Mouse (Mus musculus): Measurements from ENCODE around the gene Ttc38.

Gene Ttc38

DNA sequence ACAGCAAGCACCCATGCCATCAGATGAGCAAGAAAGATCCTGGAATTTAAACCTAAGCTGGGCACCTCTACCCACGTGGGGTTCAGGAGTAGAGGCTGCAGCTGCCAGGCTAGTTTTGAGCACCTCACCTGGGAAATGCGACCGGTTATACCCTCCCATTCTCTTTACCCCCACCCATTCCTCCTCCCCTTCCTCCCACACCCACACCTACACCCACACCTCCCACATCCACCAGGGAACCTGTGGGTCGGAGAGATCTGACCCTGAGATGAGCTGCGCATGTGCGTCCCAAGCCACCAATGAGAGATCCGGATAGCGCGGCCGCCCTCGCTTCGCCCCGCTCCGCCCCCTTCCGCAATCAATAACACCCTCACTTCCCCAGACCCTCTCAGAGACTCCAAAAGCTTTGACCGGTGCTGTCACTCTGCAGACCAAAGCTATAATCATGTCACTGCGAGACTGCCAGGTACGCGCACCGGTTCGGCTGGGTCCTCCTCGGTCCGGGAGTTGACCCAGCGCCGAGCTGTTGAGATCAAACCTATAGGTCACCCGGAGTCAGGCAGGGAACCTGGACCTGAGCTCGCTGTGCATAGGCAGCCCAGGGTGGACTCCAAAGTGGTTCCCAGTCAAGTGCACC is at the start of gene Ttc38:
TSS of gene Ttc38 (plus strand) at position 353 of the 637 bp plus-strand sequence.
- DNase-seq (ENCODE audit: low spot score): peak; percentile 85

DNA sequence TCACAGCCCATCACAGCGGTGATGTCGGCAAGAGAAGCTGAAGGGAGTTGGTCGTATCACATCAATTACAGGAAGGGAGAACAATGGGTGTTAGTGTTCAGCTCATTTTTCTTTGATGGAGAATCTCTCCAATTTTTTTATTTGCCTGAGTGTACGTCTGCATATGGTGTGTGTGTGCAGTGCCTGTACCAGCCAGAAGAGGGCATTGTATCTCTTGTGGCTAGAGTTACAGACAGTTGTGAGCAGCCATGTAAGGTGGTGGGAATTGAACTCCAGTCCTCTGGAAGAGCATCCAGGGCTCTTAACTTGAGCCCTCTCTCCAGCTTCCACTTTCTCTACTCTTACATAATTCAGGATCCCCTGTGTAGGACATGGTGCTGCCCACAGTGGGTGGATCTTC is 49.0 kb upstream of the Ttc38 start:
- no peak for DNase-seq (ENCODE audit: low spot score)

DNA sequence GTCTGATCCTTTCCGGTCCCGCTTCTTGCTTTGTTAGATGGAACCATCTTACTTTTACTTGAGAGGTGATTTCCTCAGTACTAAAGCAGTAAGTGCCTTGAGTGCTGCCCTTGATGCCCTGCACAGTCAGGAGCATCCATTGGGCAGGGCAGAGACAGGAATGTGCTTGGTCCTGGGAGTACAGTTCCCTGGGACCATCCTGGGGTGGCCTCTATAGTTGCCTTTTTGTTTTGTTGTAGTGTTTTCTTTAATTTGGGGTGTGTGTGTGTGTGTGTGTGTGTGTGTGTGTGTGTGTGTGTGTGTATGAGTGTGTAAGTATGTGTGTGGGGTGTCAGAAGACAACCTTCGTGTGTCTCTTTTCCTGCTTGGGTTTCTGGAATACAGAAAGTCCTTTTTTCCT is 47.8 kb upstream of the Ttc38 start:
- DNase-seq (ENCODE audit: low spot score): no peak

DNA sequence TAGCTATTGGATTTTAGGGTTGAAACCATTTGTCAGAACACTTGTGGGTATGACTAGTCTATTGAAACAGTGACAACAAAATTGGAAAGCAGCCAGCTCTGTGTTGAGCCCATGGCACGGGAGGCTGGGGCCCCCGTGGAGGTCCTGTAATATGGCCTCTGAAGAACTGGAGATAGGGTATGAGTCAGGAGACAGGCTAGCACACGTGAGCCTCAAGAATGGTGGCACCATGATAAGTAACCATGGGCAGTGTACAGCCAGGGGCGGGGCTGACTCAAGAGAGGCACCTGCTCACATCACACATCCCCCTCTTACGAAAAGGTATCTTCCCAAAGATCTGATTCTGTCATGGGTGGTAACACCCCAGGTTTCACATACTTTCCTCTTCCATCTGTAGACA is 45.4 kb upstream of the Ttc38 start:
- DNase-seq (ENCODE audit: low spot score): no peak

DNA sequence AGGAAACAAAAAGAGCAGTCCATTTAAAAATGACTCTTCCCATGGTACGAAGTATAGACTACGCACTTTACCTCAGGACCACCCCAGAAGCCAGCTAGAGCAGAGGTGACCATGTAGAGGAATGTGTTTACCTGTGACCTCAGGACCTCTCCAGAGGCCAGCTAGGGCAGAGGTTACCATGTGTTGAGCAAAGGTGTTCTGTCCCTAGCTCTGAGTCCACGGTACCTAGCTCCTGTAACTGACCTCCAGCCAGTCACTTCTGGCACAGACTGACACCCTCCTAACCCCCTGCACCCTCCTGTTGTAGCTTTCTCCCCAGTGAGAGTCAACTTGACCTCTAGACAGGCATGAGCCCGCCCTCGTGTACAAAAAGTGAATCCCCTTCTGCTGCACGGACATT is 44.6 kb upstream of the Ttc38 start:
- DNase-seq (ENCODE audit: low spot score): no peak

DNA sequence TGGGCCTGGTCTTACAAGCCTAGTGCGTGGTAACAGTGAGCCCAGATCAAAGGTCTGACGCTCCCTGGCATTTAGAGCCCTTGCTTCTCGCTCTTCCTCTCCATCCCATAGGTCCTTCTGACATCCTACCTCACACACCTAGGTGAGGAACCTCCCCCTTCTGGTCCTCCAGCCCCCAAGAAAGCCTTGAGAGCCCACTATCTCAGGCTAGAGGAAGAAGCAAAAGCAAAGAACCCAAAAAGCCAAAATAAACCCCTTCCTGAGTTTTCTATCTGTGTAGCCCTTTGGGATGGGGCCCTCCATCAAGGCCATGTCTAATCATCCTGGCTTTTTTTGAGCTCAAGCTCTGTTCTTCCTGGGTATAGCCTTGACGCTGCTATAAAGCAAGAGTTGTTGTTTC is 44.1 kb upstream of the Ttc38 start:
- DNase-seq (ENCODE audit: low spot score): no peak

DNA sequence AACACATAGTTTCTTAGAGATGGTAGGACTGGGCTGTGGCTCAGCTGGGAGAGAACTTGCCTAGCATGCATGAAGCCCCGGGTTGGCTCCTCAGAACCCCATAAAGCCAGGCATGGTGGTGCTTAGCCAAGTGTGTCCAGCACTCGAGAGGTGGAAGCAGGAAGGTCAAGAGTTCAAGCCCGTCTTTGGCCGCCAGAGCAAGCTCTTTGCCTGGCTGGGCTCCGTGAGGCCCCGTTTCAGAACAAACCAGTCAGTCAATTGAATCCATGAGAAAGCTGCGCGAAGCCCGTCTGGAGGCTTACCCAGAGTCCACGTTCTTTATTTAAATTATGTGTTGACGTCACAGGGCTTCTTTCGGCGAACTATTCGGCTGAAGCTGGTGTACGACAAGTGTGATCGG is 43.5 kb upstream of the Ttc38 start:
- no peak for DNase-seq (ENCODE audit: low spot score)

DNA sequence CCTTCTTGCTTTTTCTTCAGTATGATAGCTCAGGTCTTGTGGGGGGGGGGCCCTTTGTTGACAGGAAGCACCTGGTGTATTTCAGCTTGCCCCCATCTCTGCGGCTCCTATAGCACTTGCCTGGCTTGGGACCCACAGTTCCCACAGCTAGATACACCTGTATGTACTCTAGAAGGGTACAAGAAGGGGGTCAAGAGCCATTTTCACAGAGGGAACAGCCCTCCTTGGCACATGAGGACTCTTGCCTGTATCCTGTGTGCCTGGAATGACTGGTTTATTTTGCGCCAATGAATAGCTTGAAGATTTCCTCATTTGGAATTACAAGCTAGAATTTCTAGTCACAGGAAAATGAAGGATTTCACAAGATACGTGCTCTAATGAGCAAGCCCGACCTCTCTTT is 40.7 kb upstream of the Ttc38 start:
- DNase-seq (ENCODE audit: low spot score): no peak

DNA sequence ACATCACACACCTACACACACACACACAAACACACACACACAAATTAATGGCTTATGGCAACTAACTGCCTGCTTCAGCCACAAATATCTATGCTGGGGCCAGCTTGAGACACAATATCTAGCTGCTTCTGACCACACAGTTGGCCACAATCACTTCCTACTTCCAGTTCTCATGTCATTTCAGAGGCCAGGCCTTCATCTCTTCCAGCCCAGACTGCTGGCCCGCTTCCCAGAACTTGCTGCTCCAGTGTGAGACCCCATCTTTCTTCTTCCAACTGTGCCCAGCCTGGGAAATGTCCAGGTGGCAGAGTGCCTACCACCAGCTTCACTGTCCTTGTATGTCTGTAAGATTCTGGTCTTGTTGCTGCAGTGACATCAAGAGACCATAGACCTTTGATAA is 39.3 kb upstream of the Ttc38 start:
- DNase-seq (ENCODE audit: low spot score): no peak

DNA sequence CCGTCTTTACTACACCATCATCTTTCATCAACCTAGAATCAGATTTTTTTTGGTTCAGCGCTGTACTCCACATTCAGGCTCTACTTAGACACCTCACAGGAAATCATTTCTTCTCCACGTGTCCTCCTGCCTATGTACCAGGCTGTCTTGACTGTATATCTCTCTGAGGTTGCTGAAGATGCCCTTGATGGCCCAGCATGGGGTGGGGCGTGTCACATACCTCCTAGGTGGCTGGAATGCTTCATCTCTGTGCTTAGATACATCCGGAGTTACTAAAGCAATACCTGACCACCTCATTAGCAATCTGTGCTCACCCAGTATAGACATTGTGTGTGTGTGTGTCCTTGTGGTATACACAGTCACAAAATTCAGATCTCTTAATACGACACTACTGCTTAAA is 36.6 kb upstream of the Ttc38 start:
- DNase-seq (ENCODE audit: low spot score): no peak

DNA sequence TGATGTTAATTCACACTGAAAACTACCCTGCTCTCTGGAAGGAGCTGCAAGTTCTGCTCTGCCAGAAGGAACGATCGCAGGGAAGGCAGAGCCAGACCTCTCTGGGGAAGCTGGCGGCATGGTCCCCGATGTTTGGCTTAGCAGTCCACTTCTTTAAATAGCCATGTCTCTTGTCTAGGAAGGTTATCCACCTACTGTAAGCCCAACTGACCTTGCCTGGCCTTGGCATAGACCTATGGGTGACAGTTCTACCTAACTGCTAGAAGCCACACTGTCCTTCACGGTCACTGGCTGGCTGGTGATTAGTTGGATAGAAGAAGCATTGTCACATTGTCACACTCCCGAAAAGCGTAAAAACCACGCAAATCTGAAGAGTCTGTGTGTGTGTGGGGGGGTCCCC is 33.4 kb upstream of the Ttc38 start:
- no peak for DNase-seq (ENCODE audit: low spot score)

DNA sequence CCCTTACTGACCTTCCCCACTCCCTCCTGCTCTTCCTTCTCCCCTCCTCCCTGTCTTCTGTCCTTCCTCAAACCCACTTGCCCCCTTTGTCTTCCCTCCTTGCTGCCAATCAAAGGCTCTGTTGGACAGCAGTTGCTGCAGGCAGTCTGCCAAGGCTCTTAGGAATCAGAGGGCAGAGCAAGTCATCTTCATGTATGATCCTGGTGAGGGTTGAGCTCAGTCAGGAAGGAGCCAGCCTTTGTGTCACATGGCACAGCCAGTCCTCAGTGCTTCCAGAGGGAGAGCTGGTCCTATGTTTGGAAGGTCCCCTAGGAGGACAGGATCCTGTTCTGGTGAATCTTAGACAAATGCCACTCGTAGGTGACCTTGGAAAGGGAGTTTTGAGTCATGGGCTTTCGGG is 29.2 kb upstream of the Ttc38 start:
- DNase-seq (ENCODE audit: low spot score): no peak

DNA sequence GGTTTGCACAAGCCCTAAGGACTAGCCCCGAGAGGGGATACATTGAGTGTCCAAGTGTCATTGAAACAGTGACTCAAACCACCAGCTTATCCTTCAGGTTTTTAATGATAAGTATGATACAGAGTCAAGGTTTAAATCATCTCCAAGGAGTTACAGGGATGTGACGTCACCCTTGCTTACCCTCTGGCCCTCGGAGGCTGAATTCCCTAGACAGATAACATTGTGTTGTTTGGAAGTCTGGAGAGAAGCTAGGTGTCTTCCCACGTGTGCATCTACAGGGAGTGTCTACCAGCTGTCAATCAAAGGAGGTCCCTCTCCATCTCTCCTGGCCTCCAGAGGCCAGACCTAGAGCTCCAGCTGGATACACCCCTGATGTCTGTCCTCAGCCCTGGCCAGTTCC is 25.2 kb upstream of the Ttc38 start:
- no peak for DNase-seq (ENCODE audit: low spot score)

DNA sequence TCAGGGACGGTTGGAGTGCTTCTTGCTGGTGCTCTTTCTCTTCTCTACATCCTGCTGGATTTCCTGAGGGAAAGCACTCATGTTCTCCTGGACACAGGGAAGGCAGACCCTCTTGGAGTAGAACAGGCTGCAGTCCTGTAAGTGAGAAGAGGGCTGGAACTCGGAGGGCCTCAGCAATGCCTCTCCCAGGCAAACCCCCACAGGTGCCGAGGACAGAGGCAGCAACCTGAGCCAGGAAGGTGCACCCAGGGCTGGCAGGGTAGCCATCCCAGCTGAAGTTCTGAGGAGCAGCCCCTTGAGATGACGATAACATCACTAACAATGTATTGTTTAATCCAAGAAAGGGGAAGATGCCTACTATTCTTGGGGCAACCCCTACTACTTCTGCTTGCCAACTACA is 24.7 kb upstream of the Ttc38 start:
- no peak for DNase-seq (ENCODE audit: low spot score)

DNA sequence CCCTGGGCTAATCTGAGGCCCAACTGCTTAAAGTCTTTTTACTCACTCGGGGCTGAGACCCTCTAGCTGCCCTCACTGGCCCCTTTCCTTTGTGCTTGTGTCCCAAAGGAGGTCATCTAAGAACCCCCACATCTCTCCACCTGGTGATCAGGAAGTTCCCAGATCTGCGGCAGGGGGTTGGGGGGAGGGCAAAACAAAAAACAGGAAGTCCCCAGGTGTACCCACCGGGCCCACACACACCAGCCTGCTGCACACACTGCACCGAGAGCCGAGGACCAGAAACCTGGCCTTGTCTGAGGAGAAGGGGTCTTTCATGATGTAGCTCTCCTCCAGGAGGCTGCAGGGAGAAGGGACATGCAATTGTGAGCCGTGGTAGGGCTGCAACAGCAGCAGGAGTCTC is 24.1 kb upstream of the Ttc38 start:
- no peak for DNase-seq (ENCODE audit: low spot score)

DNA sequence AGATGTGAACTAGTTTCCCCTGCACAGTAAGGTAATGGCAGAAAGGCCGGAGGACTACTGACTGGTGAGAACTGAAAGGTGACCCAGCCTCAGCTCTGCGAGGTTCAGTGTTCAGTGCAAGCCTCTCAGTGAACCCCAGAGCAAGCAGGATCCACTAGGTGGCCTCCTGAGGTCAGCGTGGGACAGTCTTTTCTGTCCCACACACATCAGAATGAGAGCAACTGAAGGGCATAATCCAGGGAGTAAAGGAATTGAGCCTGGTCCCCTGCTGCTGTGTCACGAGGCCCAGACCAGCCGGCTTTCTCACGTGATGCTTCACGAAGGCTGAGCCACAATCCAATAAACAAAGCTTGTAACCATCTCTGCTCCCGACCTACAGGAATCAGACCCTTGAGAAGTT is 23.7 kb upstream of the Ttc38 start:
- DNase-seq (ENCODE audit: low spot score): no peak

DNA sequence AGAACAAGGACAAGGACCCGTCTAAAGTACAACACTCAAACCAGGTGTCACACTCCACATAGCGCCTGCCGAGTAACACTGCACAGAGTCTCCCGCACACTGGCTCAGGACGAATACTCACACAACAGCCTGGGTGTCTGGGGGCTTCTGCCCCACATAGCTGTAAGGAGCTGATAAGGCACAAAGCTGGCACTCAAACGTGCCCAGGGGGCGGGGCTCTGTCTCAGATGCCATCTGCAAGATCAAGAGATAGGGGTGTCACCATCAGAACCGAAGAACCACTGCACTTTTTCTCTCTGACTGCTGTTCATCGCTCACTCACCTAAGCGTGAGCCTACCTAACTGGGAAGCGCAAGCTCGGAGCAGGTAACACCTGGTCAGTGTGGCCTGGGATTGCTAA is 23.0 kb upstream of the Ttc38 start:
- DNase-seq (ENCODE audit: low spot score): no peak

DNA sequence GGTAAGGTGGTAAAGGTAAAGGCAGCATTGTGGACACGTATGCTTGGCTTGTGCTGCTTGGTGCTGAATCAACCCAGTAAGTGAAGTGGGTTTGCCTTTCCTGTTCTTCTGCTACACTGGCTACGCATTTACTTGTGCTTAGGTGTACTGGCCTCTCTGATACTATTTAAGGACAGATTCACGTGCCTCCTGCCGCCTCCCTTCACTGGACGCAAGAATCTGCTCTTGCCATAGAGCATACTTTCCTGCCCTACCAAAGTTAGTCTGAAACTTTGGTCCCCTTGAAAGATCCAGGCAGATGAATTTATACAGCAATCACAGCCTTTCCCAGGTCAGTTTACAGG is 21.7 kb upstream of the Ttc38 start:
- DNase-seq (ENCODE audit: low spot score): no peak

DNA sequence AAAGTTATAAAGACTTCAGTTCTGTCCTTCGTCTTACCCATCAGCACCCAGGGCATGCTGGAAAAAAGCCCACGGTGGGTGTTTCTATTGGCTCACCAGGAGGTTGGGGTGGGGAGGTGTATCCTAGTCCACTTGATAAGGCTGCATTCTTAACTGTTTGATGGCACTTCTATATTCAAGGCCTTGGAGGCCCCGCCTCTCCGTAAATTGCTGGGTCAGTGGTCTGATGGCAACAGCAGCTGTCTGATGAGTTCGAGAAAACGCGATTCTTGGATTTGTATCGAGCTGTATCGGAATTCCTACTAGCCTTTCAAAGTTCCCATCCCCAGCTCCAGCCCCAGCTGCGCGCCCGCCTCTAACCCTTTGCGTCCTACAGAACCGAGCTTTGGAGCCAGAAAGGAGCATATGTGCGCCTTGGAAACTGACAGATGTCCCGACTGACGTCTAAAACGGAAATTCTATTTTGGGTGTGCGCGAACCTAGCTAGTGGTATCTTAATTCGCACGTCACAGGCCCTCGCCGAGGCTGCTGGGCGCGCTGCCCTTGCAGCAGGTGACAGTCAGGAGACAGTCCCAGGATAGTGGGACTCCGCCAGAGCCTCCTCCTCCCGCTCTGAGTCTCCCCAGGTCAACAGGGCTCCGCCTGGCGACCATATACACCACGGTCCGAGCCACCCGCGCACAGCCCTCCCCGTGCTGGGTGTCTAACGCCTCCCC is 21.1 kb upstream of the Ttc38 start:
- peak; percentile 64 for DNase-seq (ENCODE audit: low spot score)

DNA sequence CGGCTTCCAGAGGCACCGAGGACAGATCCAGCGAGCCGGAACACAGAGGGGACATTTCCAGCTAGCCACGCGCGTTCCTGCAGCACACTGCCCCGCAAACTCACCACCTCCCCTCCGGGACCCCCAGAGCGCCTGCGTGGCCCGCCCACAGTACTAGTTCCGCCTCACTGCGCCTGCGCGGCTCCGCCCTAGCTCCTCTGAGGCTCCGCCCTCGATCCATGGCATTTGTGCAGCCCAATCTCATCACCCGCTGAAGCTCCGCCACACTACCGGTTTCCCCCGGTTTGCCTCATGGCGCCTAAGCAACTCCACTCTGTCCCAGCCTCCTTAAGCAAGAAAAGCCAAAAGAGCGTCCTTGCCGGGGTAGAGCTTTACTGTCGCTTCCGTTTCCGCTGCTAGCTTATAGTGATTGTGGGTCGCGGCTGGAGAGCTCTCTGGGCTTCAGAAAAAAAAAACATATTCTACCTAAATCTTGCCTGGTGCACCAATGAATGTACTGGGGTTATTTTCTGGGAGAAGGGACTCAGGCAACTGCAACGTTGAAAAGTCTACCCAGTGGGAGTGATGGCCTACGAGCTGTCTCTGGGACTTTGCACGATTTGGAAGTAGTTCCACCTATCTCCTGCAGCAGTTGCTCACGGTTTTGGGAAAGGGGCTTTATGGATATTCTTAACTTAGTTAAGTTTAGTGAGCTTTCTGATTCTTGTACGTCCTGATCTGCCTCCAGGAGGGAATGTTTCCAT is 20.4 kb upstream of the Ttc38 start, which contains the start of gene Cdpf1:
TSS of gene Cdpf1 (minus strand) at position 163 of the 743 bp plus-strand sequence.
- DNase-seq (ENCODE audit: low spot score): peak; percentile 98

DNA sequence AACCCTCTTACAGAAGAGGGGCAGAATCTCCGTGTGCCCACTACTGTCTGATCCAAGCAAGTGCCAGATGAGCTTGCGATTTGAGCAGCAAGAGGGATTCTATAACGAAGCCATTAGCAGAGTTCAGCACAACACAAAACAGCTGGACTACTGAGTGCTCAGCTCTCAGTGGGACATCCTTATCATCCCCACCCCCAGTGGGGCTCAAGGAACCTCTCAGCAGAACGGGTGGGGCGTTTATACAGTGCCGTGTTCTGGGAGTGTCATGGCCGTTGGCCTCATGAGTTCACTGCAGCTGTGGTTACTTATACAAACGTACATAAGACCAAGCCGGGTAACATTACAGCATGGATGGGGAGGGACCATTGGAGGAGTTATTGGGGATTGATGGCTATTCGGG is 18.7 kb upstream of the Ttc38 start:
- DNase-seq (ENCODE audit: low spot score): no peak

DNA sequence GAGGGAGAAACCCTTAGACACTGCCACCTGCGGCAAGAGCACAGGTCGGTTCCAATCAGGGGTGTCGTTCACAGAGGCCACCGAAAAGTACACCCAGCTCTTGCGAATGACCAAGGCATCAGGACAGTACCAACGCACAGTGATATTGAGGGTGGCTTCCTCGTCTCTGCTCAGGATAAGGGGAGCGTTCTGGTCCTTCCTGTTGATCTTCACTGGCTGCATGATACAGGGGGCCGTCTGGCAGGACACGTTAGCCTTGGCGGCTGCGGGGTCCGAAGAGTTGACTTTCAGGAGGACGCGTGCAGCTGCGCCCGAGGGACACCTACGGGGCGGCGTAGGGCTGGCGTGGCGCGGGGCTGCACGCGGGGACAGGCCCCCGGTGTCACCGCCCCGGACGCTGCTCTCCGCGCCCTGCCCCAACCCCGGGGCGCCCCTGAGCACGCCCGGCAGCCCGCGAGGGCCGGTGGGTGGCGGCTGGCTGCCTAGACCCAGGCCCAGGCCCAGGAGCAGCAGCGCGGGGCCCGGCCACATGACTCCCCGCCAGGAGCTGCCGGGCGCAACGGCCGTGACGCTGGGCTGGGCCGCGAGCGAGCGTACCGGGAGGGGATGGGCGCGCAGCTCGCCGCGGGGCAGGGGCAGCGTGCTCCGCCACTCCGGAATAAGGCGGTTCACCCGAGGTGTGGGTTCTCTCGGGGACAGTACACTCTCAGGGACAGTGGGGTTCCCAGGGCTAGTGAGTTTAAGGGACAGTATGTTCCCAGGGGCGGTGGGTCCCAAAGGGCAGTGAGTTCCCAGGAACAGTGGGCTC is 10.7 kb upstream of the Ttc38 start, which contains the start of gene Pkdrej:
TSS of gene Pkdrej (minus strand) at position 532 of the 808 bp plus-strand sequence.
- DNase-seq (ENCODE audit: low spot score): peak; percentile 56

DNA sequence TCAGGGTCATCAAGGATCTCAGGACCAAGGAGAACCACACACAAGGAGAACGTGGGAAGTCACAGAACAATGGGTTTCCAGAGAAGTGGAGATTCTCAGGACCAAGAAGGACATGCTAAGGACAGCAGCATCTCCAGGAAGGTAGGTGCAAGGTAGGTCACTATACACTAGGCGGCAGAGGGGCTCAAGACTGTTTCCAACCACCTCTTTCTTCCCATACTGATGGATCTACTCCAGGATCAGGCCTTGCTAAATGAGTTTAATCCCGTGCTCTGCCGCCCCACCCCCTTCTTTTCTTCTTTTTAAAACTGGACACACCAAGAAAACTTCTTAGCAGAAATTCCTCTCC is 10.1 kb upstream of the Ttc38 start:
- no peak for DNase-seq (ENCODE audit: low spot score)

All from embryo, embryonic 10.5 days (tissue).